Mouse (Mus musculus) embryo, embryonic 11.5 days (tissue): Measurements from ENCODE around the gene Stoml1.
A peak's percentile ranks its signal among the peaks of the same experiment; 100 is the strongest.
"Not testable (repeated sequence)": the region's sequence is repeated elsewhere in the genome, so short reads cannot be mapped to it uniquely, and the experiment has no call there.

Experiments
- DNase-seq: peaks from one replicate; pipeline ENCODE4 v3.0.0-alpha.2; 2012; ENCODE audit warnings: low read depth, low spot score

The Stoml1 gene

DNA sequence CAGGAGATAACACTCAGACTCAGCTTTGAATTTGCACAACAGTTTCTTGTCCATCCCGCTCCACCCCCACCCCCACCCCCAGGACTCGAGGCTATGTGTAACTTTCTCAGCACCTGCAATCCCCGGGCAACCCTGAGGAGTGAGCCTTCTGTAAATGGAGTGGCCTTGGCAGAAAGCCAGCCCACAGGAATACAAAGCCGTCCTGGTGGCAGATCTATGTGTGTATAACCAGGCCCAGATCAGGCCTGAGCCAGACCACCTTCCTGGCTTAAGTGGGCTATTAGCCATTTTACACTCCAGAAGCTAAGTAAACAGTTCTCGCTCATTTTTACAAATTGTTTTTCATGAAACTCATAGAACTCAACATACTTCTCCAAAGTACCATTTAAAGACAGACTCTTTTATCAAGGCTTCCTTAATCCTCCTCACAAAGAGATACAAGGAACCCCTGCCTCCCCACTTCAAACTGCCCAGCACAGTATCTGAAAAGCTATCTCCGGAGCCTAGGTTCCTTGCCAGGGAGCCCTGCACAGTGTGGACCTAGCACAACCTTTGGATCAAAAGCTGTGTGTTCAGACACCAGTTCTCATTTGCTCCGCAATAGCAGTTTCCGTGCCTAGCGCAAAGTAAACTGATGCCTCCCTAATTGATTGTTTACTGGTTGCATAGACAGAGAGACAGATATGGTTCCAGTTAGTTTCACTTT, 11.0 kb upstream of the Stoml1 start:
- DNase-seq: no peak

DNA sequence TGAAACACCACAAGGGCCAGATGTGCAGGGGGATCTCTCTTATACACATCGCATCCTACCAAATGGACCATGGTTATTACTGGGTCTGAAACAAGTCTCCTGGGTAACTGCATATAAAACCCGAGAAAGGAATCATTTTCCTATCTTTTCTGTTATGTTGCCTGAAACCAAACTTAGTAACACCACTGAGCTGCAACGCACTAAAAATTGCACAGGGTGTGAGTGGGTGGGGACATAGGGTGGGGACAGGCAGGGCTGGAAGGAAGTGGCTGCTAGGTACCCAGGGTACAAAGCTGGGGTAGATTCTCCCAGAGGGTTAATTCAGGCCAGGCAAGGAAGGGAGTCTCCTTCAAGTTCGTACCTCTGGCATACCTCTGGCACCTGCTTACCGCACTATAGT, 10.3 kb upstream of the Stoml1 start:
- DNase-seq: no peak

DNA sequence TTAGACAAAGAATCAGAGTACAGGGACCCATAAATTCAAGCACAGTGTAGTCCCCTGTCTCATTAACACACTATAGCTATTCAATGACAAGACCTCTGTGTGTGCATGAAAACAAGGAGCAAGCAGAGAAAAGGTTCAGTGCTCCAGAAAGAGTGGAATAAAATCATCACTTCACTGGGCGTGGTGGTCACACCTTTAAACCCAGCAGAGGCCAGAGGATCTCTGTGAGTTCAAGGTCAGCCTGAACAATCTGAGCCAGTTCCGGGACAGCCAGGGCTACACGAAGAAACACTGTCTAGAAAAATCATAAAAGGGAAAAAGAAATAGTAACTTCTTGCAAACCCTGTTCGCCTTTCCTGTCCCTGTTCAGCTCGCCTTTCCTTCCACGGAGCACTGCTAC, 9.3 kb upstream of the Stoml1 start:
- DNase-seq: no peak

DNA sequence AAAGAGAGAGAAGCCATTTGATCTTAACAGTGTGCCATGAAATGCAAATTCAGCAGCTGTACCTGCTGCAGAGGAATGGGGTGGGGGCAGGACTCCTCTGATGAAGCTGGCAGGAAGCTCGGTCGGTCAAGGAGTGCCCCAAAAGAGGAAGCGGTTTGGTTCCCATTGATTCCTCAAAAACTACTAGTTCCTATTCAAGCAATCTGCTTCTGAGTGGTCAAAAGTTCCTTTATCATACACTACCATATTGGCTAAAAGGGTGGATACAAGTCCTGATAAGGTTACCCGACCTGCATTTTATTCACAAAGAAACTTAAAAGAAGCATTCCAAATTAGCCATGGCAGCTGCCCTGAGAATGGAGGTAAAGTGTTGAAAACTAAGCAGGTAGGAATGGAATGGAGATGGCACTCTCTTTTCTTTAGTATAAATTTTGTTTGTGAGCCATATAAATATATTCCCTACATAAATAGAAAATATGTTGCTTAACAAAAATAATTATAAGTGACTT, 6.8 kb upstream of the Stoml1 start:
- no peak for DNase-seq

DNA sequence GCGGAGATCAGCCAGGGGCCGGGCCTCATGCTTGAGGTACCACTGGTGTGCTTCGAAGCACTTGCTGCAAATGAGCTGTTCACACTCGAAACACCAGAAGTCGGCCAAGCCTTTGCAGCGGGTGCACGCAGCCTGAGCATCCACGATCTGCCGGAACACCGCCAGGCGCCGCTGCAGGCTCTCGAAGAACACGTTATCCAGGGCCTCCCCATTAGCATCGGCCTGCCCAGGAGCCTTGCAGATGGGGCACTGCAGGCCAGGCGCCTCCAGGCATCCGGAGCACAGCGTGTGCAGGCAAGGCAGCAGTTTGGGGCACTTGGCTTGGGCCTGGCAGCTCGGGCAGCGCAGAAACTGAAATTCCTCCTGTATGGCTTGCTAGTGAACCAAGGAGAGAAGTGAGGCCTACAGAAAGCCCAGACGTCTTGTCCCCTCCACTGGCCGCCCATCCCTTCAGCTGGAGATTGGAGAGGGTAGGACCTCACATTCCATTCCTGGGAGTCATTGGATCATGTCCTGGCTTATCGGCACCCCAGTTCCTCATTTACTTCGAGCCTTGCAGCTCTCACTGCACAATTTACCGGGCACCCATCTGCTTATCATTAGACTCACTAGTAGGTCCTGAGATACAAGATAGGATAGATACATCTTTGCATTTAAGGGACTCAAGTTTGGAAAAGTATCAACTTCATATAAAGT, 5.8 kb upstream of the Stoml1 start:
- DNase-seq: peak; percentile 69

DNA sequence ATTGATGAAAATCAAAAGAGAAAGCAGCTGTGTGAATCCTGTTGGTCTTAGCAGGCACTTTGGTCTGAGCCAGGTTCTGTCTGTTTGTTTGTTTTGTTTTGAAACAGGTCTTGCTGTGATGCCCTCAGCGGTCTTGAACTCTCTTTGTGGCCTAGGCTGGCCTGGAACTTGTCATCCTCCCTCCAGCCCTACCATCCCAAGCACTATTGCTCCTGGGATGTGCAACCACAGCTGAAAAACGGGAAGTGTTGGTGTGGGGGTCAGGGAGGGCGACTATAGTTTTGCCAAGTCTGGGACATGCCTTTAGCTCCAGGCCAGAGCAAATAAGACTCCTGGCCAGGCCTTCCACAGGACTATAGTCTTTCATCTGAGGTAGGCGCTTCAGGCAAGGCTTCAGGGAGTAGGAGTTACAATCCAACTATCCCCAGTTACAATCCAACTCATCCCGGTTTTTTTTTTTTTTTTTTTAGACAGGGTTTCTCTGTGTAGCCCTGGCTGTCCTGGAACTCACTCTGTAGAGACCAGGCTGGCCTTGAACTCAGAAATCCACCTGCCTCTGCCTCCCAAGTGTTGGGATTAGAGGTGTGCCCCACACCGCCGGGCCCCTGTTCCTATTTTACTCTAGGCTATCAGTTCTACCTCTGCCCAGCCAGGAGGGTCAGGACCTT, 4.1 kb upstream of the Stoml1 start:
- DNase-seq: no peak

DNA sequence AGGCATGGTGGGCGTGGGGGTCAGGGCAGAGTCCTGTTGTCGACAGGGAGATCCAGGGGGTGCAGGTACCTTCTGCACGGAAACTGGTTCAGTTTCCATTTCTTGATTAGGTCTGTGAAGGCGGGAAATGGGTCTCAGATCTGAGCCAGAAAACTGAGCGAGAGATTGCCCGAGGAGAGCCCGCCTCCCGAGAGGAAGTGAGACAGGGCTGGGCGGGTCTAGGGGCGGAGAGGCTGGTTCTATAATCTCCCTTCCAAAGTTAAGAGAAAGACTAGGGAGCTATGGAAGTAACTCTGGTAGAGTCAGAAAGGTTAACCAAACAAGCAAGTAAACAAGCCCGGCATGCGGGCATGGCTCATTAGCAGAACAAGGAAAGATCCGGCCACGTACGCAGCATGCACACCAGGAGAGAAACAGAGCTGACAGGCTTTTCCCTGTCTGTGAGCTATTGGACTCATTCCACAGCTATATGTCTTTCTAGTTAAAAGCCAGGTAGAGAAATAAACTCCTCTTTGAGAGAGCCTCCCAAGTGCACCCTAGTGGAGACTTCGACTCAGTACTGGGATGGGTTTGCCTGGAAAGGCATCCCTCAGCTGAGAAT, 3.3 kb upstream of the Stoml1 start, which contains the start of gene Pml:
Gene Pml (minus strand): TSS at position 195 of the 601 bp plus-strand sequence.
- DNase-seq: no peak

DNA sequence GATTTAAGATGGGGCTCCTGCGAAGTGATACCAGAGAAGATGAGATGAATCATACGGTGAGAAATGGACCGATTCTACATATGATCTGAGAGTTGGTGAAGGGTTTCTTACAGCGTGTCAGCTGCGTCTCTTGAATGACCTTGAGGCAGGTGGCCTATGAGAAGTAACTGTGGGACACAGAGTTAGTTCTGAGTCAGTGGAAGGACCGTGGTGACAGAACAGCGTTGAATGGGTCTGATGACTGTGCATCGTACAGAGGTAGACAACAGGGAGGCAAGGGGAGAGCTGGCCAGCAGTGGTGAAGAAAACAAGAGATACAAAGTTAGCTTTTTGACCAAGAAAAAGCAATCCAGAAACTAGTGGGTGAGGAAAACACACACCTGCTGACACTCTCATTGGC, 2.6 kb upstream of the Stoml1 start:
- no peak for DNase-seq

DNA sequence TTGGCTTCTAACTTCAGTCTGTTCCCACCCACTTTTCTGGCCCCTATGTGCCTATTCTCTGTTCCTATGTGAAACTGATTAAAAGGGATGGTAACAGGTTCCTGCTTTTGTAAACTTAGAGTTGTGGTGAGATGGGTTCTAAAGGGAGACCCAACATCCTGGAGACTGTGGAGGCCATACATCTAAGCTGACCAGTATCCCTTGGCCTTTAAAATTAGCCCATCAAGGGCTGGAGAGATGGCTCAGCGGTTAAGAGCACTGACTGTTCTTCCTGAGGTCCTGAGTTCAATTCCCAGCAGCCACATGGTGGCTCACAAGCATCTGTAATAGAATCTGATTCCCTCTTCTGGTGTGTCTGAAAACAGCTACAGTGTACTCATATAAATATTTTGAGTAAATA, 2.2 kb upstream of the Stoml1 start:
- not testable (repeated sequence) for DNase-seq

DNA sequence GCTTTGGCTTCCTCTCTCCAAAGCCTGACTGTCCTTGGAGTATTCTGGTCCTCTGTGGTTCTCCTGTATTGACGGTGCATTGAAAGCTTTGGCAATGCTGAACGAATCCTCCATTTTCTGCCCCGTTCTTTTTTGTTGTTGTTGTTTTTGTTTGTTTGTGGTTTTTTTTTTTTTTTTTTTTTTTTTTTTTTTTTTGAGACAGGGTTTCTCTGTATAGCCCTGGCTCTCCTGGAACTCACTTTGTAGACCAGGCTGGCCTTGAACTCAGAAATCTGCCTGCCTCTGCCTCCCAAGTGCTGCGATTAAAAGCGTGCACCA, 800 bp downstream of the Stoml1 start:
- not testable (repeated sequence) for DNase-seq

DNA sequence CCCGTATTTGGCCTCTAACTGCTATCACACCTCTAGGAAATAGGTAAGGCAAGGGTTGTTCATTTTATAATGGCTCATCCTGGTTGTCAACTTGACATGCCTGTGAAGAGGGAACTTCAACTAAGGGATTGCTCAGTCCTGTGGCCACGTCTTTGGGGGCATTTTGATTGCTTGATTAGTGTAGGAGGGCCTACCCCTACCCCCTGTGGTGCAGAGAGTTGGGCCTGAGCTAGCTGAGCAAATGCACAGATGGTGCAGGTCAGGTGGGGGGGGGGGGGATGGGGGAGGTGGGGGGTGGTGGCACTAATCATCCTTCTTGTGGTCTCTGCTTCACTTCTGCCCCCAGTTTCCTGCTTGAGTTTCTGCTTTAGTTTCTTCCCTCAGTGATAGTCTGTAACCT, 2.1 kb downstream of the Stoml1 start:
- no peak for DNase-seq

DNA sequence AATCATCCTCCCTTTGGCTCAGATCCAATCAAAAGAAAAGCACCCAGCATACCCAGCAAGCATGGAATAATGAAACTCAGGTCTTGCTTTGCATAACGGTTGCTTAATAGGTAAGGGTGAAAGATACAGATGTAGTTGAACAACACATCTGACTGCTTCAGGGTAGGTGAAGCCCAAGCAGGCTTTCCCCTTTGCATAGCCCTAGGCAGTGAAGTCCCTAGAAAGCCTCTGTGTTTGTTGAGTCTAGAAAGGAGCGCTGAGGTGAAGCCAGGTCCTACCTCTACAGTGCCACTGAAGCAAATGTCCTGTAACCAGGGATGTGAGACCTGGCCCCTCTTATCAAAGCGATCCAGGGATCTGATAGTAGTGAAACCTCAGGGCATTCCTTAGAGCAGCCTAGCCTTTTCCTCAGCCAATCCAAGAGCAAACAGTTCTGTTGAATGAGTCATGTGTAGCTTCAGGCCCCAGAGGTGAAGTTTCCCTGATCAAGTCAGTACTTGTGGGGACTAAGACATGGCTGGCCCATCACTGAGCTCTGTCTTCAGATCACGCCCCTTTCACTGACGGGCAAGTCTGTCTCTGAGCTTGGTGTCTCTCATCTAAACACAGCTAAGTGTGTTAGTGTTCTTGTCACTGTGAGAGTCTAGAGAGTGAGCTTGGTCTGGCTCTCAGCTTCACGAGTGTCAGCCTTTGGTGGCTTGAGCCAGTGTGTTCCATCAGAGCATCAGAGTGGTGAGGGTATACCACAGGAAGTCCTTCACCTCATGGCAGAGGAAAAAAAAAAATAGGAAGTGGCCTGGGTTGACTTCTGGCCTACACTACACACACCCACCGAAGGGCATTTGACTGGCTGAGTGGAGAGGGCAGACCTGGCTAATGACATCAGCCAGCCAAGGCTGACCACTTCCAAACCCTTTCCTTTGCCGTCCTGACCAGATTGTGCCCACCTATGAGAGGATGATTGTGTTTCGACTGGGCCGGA, 3.0 kb downstream of the Stoml1 start:
- DNase-seq: no peak

DNA sequence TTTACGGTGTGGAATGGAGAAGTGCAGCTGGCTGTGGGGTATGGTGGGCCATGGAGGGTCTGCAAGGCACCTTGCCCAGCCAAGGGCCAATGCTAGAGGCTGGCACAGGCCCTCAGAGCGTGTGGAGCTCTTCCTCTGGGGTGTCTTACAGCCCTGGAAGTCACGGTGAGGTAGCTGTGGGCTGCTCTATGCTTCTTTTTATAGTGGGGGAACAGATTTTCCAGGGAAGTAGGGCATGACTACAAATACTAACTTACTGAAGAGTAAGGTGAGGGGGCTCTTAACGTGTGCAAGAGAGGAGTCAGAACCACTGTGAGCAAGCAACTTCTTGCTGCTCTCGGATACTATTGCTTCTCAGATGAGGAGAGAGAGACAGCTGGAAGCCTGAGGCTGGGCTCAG, 9.5 kb downstream of the Stoml1 start:
- DNase-seq: no peak

DNA sequence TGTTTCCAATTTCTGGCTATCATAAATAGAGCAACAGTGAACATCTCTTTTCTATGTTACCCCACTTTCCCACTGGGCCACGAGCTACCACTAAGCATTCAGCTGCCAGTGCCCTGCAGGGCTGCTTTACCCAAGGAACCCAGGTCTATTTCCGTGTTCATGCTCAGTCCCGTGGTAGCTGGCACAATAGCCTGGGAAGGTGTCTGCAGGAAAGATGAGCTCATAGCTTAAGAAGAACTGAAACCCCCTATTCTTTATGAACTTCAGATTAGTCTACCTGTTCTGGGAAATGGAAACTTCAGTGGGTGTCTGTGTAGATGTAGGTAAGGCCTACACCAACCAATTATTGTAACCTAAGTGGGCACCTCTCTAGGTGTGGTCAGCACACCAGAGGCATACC, 12.4 kb downstream of the Stoml1 start:
- no peak for DNase-seq

DNA sequence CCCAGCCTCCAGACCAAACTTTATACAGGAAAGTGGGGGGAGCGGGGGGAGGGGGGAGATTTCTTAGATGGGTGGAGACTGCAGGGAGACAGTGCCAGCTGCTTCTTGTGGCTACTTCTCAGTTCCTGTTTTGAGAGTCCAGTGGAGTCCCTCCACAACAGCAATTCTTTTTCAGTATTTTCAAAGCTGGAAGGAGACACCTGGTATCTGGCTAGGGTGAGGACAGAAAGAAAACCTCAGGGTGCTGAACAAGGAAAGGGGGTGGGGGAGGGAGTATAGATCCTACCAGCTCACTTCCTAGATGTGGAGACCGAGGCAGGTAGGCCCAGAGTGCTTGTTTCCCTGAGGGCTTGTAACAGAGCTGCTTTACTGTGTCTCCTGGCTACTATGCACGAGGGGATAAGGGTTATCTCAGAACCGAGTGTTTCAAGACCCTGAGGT, 13.6 kb downstream of the Stoml1 start:
- no peak for DNase-seq

DNA sequence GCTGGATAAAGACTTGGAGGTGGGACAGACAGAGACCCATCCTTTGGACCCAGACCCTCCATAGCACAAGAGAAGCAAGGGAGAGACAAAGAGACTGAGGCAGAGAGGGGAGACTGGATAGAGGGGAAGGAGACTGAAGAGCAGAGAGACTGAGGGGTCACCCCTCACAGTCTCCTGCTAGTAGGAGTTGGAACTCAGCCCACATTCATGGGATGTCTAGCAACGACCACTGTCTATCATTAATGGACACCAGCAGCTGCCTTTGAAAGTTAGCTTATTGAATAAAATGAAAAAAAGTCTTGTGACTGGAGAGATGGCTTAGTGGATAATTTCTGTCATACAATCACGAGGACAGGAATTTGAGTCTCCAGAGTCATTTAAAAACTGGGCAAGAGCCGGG, 14.1 kb downstream of the Stoml1 start:
- DNase-seq: no peak

DNA sequence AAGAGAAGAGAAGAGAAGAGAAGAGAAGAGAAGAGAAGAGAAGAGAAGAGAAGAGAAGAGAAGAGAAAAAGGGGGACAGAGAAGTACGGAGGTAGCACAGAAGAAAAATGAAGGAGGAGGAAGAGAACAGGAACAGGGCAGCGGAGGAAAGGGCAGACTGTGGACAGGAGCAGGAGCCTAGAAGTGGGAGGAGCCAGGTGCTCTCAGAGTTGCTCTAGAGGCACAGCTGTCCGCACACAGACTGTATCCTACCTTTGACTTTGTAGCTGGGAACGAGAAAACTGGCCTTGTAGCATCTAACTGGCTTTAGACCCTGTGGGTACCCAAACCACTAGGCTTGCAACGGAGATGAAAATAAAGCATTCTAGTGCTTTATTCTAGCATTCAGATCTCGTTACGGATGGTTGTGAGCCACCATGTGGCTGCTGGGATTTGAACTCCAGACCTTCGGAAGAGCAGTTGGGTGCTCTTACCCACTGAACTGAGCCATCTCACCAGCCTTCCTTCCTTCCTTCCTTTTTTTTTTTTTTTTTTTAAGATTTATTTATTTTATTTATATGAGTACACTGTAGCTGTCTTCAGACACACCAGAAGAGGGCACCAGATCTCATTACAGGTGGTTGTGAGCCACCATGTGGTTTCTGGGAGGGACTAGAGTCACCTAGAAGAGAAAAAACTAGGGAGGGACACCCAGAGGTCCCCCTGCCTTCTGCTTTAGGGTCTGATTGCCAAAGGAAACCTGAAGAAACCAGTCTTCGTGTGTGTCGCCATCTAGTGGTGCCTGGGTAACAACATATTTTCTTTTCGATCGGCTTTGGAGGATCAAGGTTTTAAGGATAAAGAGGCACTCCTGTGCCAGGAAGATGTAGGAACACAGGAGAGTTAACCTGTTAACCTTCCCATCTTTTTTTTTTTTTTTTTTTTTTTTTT, 15.7 kb downstream of the Stoml1 start:
- DNase-seq: peak; percentile 72

DNA sequence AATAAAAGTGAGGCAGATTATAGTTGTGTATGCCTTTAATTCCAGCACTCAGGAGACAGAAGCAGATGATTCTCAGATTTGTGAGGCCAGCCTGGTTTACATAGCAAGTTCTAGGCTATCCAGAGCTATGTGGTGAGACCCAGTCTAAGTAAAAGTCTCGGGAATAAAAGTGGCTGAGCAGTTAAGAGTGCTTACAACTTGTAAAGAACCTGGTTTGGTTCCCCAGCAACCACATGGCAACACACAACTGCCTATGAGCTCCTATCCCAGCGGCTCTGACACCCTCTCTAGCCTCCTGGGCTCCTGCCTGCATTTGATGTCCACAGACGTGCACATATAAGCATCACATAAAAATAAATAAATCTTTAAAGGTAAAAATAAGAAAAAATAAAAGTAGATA, 17.1 kb downstream of the Stoml1 start:
- DNase-seq: no peak

DNA sequence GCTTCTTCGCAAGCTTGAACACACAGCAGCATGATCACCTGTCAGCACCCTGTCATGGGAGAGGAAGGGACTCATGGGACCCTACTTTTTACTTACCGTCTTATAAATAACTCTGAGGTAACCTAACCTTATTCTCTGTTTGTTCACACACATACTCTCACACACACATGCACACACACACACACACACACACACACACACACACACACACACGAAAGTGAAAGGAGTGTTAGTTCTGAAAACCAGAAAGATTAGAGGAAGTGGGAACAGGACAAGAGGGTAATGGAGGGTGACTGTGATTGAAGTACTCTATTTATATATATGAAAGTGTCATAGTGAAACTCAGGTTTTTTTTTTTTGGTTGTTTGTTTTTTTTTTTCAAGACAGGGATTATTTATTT, 18.1 kb downstream of the Stoml1 start:
- DNase-seq: no peak

DNA sequence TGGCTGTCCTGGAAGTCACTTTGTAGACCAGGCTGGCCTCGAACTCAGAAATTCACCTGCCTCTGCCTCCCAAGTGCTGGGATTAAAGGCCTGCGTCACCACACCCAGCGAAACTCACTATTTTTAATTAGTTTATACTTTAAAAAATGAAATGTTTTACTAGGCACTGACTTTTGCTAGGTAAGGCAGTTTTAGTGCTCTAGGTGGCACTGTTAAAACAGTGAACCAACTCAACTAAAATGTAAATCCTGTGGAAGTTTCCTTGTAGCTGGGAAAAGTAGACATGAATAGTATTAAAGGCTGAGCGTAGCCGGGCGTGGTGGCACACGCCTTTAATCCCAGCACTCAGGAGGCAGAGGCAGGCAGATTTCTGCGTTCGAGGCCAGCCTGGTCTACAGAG, 18.6 kb downstream of the Stoml1 start:
- DNase-seq: not testable (repeated sequence)
